Mouse (Mus musculus) A20 (cell line): ENCODE data around the gene Cct3.
"Not testable (repeated sequence)": the region's sequence is repeated elsewhere in the genome, so short reads cannot be mapped to it uniquely, and the experiment has no call there.

Experiments used
- DNase-seq: peaks from one replicate; pipeline ENCODE4 v3.0.0-alpha.2; 2011; ENCODE audit warnings: low read depth, low spot score

Cct3 gene

DNA sequence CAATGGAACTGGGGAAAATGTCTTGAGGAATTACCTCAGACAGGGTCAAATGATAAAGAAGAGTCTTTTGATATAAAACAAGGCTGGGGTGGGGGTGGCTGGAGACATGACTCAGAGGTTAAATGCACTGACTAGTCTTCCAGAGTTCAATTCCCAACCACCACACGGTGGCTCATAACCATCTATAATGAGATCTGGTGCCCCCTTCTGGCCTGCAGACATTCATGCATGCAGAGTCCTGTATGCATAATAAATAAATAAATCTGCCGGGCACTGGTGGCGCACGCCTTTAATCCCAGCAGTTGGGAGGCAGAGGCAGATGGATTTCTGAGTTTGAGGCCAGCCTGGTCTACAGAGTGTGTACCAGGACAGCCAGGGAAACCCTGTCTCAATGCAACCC is 4.9 kb upstream of the Cct3 start:
- DNase-seq, result peak; percentile 61

DNA sequence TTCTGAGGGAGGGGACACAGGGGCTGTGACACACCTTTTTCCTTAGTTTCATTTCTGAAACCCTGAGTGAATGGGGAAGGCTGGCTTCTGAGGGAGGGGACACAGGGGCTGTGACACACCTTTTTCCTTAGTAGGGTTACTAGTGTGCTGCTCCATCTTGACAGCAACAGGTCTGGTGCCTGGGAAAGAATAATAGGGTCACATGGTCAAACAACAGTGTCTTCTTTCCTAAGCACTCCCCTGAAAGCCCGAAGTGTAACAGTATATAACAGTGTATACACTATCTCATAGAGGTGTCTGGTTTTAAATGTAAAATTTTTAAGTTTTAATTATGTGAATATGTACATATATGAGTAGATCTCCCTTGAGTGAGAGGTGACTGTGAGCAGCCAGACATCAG is 1.6 kb upstream of the Cct3 start:
- not testable (repeated sequence) for DNase-seq

DNA sequence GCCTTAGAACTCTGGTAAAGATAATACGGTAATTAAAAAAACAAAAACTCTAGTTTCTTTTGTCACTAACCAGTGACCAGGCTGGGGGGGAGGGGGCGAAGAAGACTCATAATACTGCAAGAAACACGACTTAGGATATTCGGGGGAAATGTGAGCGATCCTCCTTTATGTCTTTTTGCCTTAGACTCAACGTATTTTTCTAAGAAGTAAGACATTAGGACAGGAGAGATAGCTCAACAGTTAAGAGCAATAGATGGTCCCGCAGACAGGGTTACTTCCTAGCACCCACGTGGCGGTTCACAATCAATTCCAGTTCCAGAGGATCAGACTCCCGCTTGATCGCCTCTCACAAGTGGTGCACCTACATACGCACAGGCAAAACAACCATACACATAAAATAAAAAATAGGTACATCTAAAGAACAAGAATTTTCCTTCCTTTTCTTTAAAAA is 781 bp upstream of the Cct3 start:
- DNase-seq, result no peak

DNA sequence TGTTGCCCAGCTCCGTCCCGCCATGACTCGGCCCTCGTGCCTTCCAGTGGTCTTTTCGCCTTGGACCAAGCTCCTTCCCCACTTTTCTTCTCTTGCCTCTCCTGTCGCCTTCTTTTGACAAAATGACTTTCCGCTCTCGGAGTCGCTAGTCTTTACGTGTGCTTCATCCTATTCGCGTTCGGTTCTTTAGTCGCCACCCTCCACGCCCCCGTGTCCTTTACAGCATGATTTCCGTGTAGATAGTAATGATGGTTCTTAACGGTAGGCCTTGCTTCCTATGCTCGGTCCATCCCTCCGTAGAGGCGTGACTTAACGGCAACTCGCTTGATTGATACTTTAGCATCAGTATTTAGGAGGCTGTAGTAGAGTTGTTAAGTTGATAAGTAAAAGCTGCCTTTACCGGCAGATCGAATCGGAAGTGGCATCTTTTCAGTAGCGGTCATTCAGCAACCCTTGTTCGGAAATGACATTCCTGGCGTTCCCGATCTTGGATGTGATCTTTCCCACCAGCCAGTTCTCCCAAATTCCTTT is 470 bp downstream of the Cct3 start:
- DNase-seq, result no peak

DNA sequence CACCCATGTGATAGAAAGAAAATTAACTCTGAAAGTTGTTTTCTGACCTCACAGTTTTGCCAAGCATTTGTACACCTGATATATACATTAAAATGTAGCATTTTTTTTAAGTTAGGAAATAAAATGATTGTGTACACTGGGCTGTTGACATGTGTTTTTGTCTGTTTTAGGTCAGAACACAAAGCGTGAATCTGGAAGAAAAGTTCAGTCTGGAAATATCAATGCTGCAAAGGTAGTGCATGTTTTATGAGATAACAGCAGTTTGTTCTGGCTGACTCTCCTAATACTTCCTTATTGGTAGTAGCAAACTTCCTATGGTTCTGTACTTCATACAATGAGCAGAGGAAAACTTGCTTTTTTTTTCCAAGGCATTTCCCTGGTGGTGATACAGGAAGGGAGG is 2.3 kb downstream of the Cct3 start:
- DNase-seq, result no peak

DNA sequence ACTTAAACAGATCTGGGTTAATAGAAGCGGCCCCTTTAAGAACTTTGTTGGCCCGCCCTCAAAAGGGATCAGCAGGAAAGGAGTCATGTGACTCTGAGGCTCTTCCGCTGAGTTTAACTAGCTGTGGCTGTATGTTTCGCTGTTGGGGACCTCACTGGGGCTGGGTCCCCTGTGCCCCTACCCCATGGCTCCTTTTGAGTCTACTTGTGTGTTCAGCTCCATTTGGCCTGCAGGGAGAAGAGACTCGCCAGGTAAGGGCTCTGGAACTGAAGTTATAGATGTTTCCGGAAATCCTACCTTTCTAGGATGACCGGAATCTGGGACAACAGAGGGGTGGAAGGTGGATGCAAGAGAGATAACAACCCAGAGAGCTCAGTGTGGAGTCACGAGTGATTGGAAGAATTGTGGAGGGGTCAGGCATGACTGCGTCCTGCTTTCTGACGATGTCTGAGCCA is 28.1 kb downstream of the Cct3 start, which contains the start of gene Glmp:
TSS of gene Glmp (plus strand) at position 73 of the 455 bp plus-strand sequence.
- DNase-seq, result no peak

DNA sequence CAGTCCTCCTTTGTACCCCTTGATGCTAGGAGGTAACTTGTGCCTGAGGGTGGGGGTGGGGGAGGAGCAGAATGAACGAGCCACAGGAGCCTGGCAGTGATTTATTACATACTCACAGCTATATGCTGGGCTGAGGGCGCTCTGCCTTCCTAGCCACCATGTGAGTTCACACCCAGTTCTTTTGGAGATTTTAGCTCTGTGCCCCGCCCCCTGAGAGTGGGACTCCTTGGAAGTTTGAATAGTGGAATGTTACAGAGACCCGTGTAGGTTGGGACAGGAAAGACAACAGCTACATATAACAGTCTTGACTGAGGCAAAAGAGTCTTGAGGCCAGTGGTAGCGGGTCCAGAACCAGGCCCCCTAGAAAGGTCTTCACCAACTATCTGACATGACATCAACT is 32.0 kb downstream of the Cct3 start:
- no peak for DNase-seq

DNA sequence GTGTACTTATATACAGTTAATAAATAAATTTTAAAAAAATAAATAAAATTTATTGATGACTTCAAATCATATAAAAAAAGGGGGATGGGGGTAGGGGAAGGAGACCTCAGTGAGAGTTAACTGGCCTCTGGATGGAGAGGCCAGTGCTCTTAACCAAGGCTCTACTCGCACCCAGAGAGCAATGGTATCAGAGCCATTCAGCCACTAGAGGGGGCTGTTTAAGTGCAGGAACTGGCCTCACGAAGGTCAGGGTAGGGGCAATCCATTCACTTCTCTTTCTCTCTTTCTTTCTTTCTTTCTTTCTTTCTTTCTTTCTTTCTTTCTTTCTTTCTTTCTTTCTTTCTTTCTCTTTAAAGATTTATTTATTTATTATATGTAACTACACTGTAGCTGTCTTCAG is 34.4 kb downstream of the Cct3 start:
- peak; percentile 75 for DNase-seq

DNA sequence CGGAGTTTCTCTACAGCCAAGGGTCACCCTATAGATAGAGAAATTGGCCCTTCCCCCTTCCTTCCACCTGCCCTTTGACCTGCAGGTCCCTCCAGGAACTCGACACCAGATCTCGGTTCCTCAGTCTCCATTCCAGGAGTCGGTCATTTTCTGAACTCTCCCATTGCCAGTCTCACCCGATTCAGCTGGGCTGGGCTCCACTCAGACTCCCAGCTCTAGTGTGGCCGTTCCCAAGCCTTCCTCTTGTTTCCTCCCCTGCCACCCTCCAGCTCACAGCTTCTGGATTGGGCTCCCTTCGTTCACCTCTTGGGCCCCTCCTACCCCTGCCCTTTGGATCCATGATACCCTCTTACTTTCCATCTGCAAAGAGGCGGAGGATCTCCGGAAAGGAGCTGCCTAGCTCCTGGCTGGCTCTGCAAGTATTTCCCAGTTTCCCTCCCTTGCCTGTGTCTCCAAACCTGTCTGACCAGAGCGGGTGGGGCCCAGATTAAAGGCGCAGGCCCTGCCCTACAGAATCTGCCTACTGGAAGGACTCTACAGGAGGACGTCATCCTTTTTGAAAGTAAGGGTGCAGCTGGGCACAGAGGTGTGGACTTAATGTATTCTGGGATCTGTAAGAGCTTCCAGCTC is 37.2 kb downstream of the Cct3 start:
- no peak for DNase-seq

DNA sequence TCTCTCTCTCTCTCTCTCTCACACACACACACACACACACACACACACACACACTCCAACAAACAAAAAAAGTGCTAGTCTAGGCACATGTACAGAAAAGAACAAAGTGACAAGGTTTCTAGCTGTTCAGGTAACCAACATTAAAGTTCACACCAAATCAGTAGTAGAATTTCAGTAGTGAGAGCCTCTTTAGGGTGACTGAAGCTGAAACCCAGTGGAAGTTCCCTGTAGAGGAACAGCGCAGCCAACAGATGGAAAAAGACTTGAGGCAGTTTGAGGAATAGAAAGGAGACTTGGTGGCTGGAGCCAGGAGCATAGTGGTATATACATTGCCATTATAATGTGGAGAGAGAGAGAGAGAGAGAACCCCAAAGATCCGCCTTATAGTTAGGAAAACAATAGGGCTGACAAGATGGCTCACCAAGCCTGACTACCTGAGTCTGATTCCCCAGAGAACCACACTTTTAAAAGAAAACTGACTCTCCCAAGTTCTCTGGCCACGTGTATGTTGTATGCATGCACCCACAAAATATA is 38.1 kb downstream of the Cct3 start:
- peak; percentile 65 for DNase-seq

DNA sequence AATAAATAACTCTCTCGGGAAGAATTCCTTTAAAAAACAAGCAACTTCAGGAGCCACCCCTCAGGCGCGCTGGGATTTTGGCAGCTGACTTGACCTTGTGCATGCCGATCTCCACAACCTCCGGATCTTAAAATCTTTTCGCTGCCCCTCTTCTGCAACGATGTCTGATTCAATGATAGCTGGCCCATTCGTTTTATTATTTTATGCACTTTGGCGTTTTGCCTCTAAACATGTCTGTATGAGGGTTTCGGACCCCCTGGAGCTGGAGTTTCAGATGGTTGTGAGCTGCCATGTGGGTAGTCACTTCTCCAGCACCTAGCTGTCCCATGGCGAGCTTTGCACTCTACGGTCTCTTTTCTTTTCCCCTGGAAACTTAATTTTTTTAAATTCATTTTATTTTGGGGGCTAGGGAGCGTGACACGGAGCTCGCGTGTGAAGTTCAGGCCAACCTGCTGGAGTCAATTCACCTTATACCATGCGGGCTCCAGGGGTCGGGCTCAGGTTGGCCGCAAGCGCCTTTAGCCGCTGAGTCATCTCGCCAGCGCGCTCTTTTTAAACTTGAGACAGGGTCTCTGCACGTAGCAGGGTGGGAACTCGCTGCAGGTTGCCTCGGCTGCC is 38.6 kb downstream of the Cct3 start:
- DNase-seq, result no peak

DNA sequence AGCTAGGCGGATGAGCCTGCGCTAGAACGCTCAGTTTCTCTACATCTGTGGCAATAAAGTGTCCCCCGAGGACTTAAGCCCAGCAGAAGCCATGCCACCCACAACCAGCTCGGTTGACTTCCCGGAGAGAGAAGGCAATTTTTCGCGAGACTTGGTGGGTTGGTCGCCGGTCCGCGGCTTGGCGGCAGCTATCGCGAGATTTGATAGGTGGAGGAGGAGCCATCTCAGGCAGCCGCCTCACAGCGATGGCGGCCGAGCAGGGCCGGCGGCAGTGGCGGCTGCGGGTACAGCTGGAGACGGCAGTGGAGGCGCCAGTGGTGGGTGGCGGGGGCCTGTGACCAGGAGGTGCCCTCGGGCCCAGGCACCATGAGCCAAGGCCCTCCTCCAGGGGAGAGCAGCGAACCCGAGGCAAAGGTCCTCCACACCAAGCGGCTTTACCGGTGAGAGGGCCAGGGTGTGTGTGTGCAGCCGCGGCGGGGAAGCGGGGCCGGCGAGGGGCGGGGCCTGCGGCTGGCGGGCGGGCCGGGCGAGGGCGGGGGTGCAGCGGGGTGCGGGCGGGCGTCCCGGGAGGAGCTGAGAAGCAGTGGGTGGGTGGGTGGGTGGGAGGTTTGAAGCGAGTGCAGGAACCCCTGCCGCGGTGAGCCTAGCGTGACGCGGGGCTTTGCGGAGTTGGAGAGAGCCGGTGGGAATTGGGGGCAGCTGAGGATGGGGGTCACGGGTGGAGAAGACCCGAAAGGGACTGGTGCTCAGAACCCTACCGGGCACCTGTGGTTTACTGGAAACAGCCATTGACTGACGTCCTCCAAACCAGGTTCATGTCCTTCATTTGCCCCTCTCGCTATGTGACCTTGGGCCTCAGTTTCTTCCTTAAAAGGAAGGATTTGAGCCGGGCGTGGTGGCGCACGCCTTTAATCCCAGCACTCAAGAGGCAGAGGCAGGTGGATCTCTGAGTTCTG is 39.4 kb downstream of the Cct3 start, which contains the start of the genes Tmem79 and Smg5:
TSS of gene Tmem79 (minus strand) at position 91 of the 956 bp plus-strand sequence.
TSS of gene Smg5 (plus strand) at position 203 of the 956 bp plus-strand sequence.
- peak; percentile 99 for DNase-seq

DNA sequence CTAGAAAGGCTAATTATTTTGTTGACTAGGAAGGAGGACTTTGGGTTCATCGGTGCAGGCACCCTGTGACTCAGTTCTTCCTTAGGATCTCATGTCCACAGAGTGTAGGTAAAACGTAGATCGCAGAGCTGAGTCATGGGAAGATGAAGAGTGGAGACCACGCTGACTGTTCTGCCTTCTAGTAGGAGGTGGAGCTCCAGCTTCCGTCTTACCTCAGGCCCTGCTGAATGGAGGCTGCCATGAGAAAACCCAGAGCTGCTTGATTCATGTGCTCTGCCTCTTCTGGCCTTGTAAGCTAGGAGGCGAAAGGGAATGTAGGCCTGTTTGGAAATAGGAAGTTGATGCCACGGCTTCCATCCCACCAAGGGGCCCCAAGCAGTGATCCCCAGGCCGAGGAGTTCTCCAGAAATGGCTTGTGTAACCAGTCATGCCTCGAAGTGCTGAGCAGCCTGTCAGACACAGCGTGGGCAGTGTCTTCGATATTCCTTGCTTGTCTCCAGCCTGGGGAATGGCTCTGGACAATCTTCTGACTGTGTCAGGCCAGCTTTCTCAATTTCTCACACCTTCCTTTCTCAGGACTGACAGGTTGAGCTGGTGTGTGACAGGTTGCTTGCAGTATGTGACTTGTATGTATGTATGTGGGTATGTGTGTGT is 40.6 kb downstream of the Cct3 start:
- peak; percentile 39 for DNase-seq

DNA sequence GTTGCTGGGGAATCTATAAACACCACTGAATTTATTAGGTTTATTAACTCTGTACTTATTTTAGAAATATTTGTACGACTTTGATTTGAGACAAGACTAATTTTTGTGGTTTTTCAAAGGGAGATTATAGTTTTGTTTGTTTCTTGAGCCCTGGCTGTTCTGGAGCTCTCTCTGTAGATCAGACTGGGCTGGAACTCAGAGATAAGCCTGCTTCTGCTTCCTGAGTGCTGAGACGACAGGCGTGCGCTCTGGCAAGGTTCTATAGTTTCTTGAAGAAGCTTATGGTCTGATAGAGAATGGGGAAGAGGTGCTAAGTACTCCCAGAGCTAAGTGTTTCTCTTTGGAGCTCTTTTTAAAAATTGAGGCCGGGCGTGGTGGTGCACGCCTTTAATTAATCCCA is 41.4 kb downstream of the Cct3 start:
- DNase-seq, result no peak

DNA sequence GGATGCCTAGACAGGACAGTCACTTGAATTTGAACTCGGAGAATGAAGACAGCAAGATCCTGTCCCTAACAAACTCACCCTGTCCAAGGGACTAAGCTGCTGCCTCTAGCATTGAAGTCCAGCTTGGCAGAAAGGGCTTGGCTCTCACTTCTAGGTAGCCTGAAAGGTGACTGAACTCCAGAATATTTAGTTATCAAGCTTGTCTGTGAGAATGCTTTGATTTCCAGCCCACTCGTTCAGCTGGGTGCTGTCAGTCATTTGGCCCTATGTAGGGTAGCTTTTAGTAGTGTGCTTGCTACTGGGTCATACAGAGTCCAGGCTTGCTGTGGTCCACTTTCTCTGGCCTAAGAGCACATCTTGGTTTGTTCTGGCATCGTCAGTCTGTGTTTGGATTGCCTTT is 42.1 kb downstream of the Cct3 start:
- no peak for DNase-seq

DNA sequence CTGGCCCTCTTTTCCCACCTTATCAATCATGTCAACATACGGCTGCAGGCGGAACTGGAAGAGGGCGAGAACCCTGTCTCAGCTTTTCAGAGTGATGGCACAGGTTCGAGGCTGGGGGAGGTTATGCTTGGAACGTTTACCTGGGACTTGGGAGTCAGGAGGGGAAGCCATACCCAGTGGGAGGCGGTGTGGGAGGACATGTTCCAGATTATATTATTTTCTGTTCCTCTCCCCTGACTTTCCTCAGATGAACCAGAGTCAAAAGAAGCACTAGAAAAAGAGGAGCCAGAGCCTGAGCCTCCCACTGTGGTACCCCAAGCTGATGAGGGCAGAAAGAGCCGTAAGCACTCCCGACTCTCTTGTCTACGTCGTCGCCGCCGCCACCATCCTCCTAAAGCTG is 53.8 kb downstream of the Cct3 start:
- DNase-seq, result no peak

DNA sequence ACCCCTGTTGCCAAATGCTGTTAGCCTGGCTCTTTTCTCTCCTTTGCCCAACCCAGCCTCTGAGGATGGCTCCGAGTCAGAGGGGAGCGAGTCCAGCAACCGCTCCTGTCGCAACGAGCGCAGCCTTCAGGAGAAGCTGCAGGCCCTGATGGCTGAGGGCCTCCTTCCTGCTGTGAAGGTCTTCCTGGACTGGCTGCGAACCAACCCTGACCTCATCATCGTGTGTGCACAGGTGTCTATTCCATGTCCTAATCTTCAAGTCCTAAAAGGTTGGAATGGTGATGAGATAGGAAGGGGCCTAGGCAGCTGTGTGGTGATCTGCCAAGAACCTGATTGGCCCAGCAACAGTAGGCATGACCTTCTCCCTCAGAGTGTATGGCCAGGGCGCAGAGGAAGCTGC is 56.0 kb downstream of the Cct3 start:
- no peak for DNase-seq

DNA sequence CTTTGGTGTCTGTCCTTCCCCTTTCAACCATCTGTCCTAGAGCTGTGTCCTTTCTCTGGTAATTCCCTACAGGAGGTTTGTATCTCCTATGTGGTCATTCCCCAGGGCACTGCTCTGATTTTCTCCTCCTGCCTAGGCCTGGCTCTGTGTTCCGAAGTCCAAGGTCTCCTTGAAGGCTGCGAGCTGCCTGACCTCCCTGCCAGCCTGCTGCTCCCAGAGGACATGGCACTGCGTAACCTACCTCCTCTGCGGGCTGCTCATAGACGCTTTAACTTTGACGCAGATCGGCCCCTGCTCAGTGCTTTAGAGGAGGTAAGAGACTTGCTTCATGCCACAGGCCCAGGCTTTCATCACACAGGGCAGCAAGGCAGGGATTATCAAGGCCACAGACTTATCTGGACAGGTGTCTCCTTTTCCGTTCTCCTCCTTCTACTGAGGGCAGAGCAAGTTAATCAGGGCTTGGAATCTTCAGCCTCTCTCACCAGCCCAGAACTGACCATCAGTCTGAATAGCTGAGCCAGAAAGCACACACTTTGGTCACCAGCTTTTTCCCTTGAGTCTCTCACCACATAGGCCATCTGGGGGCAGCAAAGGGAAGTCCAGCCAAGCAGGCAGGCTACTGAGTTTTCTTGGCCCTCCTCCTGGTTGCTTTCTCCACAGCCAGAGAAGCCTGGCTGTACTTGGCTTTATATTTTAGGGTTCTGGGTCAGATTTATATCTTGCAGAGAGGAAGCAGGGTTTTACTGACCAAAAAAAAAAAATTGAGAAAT is 57.7 kb downstream of the Cct3 start:
- DNase-seq, result no peak

DNA sequence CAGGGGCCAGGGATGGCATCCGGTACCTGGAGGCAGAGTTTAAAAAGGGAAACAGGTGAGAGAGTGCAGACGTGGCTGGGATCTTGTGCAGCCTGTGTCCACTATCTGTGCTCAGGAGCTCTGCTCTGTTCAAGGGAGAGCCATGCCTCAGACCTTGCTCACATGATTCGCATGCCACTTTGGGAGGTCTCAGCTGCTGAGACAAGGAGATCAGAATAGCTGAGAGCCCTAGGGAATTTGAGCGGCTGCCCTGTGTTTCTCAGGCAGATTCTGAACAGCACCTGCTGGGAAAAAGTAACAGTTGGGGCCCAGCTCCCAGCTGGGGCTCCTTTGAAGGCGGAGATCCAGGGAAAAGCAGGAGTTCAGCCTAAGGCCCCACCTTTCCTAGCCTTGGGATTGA is 62.7 kb downstream of the Cct3 start:
- DNase-seq, result no peak

DNA sequence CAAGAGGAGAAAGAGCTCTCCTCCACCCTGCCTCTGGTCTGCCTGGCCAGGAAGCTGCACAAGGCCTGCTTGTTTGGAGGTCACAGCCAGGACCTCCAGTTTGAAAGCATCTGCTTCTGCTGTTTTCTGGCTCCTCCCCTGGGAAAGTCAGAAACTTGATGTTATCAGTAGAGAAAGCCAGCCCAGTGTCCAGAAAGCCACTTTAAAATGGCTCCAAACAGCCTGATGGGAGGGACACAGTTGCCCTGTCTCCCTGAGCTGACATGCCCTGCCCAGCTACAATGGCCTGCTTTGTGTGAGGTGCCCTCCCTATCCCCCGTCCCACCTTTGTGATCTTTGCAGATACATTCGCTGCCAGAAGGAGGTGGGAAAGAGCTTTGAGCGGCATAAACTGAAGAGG is 63.1 kb downstream of the Cct3 start:
- DNase-seq, result no peak
